Mouse (Mus musculus): Measurements from ENCODE around the gene Slc26a10. TPM values are rescaled to one million over a fixed set of nuclear protein-coding genes. Genes with fewer than 3 reads are reported as not detected.
"Not testable (repeated sequence)": the region's sequence is repeated elsewhere in the genome, so short reads cannot be mapped to it uniquely, and the experiment has no call there.

Gene Slc26a10
- polyA plus RNA-seq, 1 experiment from 2014 or later, result 1.6 TPM

GRCm38 (mm10) chr10:127156511-127156910 is 23.9 kb downstream of the Slc26a10 start:
- Histone ChIP-seq H3K9me3 (replicated peaks) (no peaks in the 10 kb centered on the region), H3K9ac (no peak overlapping the region), H3K27ac (replicated peaks) (no peak overlapping the region), H3K4me2 (replicated peaks) (no peak overlapping the region), H3K4me3 (replicated peaks) (no peak overlapping the region), H3K4me1 (no peaks in the 10 kb centered on the region), H3K27me3 (no peaks in the 10 kb centered on the region), H3K36me3 (no peaks in the 10 kb centered on the region)
- 70% methylated on average over 1 of the region's 1 CpGs for WGBS
- no peak for ATAC-seq (ENCODE audit: insufficient number of reproducible peaks, low FRiP score, low TSS enrichment, low read depth)

GRCm38 (mm10) chr10:127156089-127156488 is 24.4 kb downstream of the Slc26a10 start:
- ATAC-seq (ENCODE audit: insufficient number of reproducible peaks, low FRiP score, low TSS enrichment, low read depth), result no peak
- H3K36me3 ChIP-seq, result no peaks in the 10 kb centered on the region
- no peaks in the 10 kb centered on the region for H3K9me3 ChIP-seq (replicated peaks)
- H3K4me3 ChIP-seq (replicated peaks), result no peak overlapping the region
- H3K4me2 ChIP-seq (replicated peaks), result no peak overlapping the region
- H3K9ac ChIP-seq, result no peak overlapping the region
- WGBS, result 87% methylated on average over 1 of the region's 1 CpGs
- H3K4me1 ChIP-seq, result no peaks in the 10 kb centered on the region
- H3K27ac ChIP-seq (replicated peaks), result no peak overlapping the region
- H3K27me3 ChIP-seq, result no peaks in the 10 kb centered on the region

GRCm38 (mm10) chr10:127154652-127155051 is 25.8 kb downstream of the Slc26a10 start:
- ATAC-seq (ENCODE audit: insufficient number of reproducible peaks, low FRiP score, low TSS enrichment, low read depth), result no peak
- no peaks in the 10 kb centered on the region for H3K36me3 ChIP-seq
- no peaks in the 10 kb centered on the region for H3K9me3 ChIP-seq (replicated peaks)
- no peaks in the 10 kb centered on the region for H3K4me1 ChIP-seq
- no peaks in the 10 kb centered on the region for H3K27me3 ChIP-seq
- H3K9ac ChIP-seq, result no peak overlapping the region
- no peak overlapping the region for H3K4me2 ChIP-seq (replicated peaks)
- H3K4me3 ChIP-seq (replicated peaks), result no peak overlapping the region
- WGBS, result 86% methylated on average over 5 of the region's 5 CpGs
- no peak overlapping the region for H3K27ac ChIP-seq (replicated peaks)

- ATAC-seq (ENCODE audit: insufficient number of reproducible peaks, low FRiP score, low TSS enrichment, low read depth), result no peak
- H3K4me2 ChIP-seq (replicated peaks), result no peak overlapping the region
- no peak overlapping the region for H3K9ac ChIP-seq
- 92% methylated on average over 2 of the region's 2 CpGs for WGBS
- H3K27ac ChIP-seq (replicated peaks), result no peak overlapping the region
- no peaks in the 10 kb centered on the region for H3K4me1 ChIP-seq
- H3K27me3 ChIP-seq, result no peaks in the 10 kb centered on the region
- H3K36me3 ChIP-seq, result no peaks in the 10 kb centered on the region
- H3K4me3 ChIP-seq (replicated peaks), result no peak overlapping the region
- H3K9me3 ChIP-seq (replicated peaks), result no peaks in the 10 kb centered on the region
Observed at GRCm38 (mm10) chr10:127154241-127154640, 26.2 kb downstream of the Slc26a10 start.

DNA sequence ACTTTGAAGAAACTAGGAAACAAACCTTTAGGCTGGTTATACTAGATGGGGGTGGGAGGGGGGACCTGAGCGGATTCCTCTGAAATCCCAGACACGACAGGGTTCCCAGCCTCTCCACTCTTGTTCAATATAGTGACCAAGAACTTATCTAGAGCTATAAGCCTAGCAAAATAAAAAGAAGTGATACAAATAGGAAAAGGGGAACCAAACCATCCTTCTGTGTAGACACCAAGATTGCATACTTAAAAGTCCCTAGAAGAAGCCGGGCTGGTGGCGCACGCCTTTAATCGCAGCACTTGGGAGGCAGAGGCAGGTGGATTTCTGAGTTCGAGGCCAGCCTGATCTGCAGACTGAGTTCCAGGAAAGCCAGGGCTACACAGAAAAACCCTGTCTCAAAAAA is 27.1 kb downstream of the Slc26a10 start:
- WGBS, result 93% methylated on average over 7 of the region's 7 CpGs
- Histone ChIP-seq H3K9me3 (replicated peaks) (no peaks in the 10 kb centered on the region), H3K4me3 (replicated peaks) (no peak overlapping the region), H3K36me3 (no peaks in the 10 kb centered on the region), H3K27ac (replicated peaks) (no peak overlapping the region), H3K27me3 (no peaks in the 10 kb centered on the region), H3K4me1 (no peaks in the 10 kb centered on the region), H3K4me2 (replicated peaks) (no peak overlapping the region), H3K9ac (no peak overlapping the region)
- ATAC-seq (ENCODE audit: insufficient number of reproducible peaks, low FRiP score, low TSS enrichment, low read depth), result no peak

- not testable (repeated sequence) for H3K27me3 ChIP-seq; ATAC-seq (ENCODE audit: insufficient number of reproducible peaks, low FRiP score, low TSS enrichment, low read depth); H3K4me1 ChIP-seq; H3K4me3 ChIP-seq (replicated peaks); H3K36me3 ChIP-seq; H3K4me2 ChIP-seq (replicated peaks); H3K27ac ChIP-seq (replicated peaks); H3K9me3 ChIP-seq (replicated peaks); H3K9ac ChIP-seq
- WGBS, result 85% methylated on average over 10 of the region's 10 CpGs
Observed at GRCm38 (mm10) chr10:127152556-127152955, 27.9 kb downstream of the Slc26a10 start.

DNA sequence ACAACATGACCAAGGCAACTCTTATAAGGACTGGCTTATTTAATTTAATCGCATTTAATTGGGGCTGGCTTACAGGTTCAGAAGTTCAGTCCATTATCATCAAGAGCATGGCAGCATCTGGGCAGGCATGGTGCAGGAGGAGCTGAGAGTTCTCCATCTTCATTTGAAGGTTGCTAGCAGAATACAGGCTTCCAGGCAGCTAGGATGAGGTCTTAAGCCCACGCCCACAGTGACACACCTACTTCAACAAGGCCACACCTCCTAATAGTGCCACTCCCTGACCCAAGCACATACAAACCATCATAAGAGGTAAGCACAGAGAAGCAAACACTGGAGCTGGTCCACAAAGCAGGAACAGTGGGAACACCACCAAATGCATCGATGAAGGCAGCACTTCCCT is 29.2 kb downstream of the Slc26a10 start:
- not testable (repeated sequence) for H3K9me3 ChIP-seq (replicated peaks); H3K27me3 ChIP-seq; H3K27ac ChIP-seq (replicated peaks); H3K36me3 ChIP-seq; H3K4me3 ChIP-seq (replicated peaks); H3K4me2 ChIP-seq (replicated peaks); H3K9ac ChIP-seq; H3K4me1 ChIP-seq; ATAC-seq (ENCODE audit: insufficient number of reproducible peaks, low FRiP score, low TSS enrichment, low read depth)
- WGBS, result 88% methylated on average over 3 of the region's 3 CpGs

DNA sequence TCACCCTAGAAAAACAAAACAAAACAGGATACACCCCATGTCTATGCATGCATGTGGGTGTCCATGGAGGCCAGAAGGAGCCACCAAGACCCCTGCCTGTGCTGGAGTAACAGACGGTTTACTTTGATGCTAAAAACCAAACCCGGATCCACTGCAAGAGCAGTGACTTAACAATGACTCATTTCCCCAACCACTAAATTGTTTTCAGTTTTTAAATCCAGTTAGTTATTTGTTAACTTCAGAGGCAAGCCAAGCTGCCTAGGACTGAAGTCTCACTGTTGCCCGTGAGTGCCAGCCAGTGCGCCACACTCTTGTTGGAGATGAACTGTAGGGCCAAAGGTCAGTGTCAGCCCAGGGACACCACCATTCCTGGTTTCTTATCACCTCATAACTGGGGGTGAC is 30.0 kb downstream of the Slc26a10 start:
- no peaks in the 10 kb centered on the region for H3K9me3 ChIP-seq (replicated peaks)
- ATAC-seq (ENCODE audit: insufficient number of reproducible peaks, low FRiP score, low TSS enrichment, low read depth), result no peak
- H3K9ac ChIP-seq, result no peak overlapping the region
- no peaks in the 10 kb centered on the region for H3K27me3 ChIP-seq
- no peaks in the 10 kb centered on the region for H3K4me1 ChIP-seq
- no peaks in the 10 kb centered on the region for H3K36me3 ChIP-seq
- H3K27ac ChIP-seq (replicated peaks), result no peak overlapping the region
- H3K4me3 ChIP-seq (replicated peaks), result no peak overlapping the region
- no peak overlapping the region for H3K4me2 ChIP-seq (replicated peaks)
- WGBS, result 72% methylated on average over 4 of the region's 4 CpGs

DNA sequence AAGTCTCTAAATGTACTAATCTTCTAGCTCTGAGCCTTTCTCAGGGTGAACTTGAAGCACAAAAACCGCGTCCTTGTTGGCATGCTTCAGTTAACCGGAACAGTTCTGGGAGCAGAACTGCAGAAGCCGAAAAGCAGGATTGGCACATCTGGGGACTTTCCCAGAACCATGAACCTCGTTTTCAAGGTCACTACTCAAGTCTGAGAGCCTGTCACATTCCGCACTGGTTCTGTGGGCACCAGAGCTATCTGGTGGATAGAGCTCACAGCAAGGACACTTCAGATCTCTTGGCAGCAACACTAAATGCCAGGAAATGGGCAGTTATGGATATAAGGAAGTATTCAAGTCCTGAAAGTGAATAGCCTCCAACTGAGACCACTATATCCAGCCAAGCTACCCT is 33.3 kb downstream of the Slc26a10 start:
- Histone ChIP-seq H3K27me3 (no peaks in the 10 kb centered on the region), H3K36me3 (no peaks in the 10 kb centered on the region), H3K4me2 (replicated peaks) (no peak overlapping the region), H3K4me3 (replicated peaks) (no peak overlapping the region), H3K9me3 (replicated peaks) (no peaks in the 10 kb centered on the region), H3K27ac (replicated peaks) (no peak overlapping the region), H3K4me1 (no peaks in the 10 kb centered on the region), H3K9ac (no peak overlapping the region)
- ATAC-seq (ENCODE audit: insufficient number of reproducible peaks, low FRiP score, low TSS enrichment, low read depth), result no peak
- WGBS, result 78% methylated on average over 6 of the region's 6 CpGs

DNA sequence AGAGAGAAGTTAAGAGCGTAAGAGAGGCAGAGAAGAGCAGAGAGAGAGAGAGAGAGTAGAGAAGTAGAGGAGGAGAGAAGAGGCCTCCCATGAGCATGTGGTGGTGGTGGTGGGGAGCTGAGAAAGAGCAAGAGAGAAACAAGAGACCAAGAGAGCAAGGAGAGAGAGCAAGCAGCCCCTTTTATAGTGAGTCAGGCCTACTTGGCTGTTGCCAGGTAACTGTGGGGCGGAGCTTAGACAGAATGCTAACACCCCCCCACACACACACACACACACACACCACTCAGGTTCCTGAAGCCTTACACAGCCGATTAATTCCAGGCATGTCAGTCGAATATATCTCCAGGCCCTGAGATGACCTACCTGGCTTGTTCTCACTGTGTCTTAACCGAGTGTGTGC is 35.1 kb downstream of the Slc26a10 start:
- no peaks in the 10 kb centered on the region for H3K9me3 ChIP-seq (replicated peaks)
- WGBS, result 67% methylated on average over 5 of the region's 5 CpGs
- H3K4me2 ChIP-seq (replicated peaks), result no peak overlapping the region
- H3K4me3 ChIP-seq (replicated peaks), result no peak overlapping the region
- no peak overlapping the region for H3K9ac ChIP-seq
- no peak overlapping the region for H3K27ac ChIP-seq (replicated peaks)
- ATAC-seq (ENCODE audit: insufficient number of reproducible peaks, low FRiP score, low TSS enrichment, low read depth), result no peak
- H3K27me3 ChIP-seq, result no peaks in the 10 kb centered on the region
- H3K36me3 ChIP-seq, result no peaks in the 10 kb centered on the region
- no peaks in the 10 kb centered on the region for H3K4me1 ChIP-seq

GRCm38 (mm10) chr10:127144536-127144935 is 35.9 kb downstream of the Slc26a10 start:
- WGBS, result 81% methylated on average over 7 of the region's 7 CpGs
- H3K4me3 ChIP-seq (replicated peaks), result no peak overlapping the region
- H3K9ac ChIP-seq, result no peak overlapping the region
- no peaks in the 10 kb centered on the region for H3K36me3 ChIP-seq
- no peaks in the 10 kb centered on the region for H3K4me1 ChIP-seq
- H3K27ac ChIP-seq (replicated peaks), result no peak overlapping the region
- ATAC-seq (ENCODE audit: insufficient number of reproducible peaks, low FRiP score, low TSS enrichment, low read depth), result no peak
- H3K9me3 ChIP-seq (replicated peaks), result no peaks in the 10 kb centered on the region
- no peak overlapping the region for H3K4me2 ChIP-seq (replicated peaks)
- no peaks in the 10 kb centered on the region for H3K27me3 ChIP-seq

DNA sequence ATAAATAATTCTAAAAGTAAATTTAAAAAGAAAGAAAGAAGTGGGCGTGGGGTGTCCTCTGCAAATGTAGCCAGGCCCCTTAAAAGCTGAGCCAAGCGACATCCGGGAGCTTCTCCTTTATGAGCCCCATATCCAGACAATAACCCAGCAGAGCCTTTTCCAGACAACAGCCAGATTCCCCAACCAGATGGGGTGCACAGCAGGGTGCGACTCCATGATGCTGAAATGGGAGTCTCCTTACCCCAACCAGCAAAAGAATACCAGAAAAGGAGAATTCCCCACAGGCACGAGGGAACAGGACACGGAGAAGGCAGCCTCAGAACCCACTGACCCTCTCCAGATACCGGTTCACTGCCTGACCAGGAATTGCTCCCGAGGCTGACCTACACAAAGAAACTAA is 37.2 kb downstream of the Slc26a10 start:
- no peak for ATAC-seq (ENCODE audit: insufficient number of reproducible peaks, low FRiP score, low TSS enrichment, low read depth)
- no peak overlapping the region for H3K4me3 ChIP-seq (replicated peaks)
- no peak overlapping the region for H3K27ac ChIP-seq (replicated peaks)
- no peak overlapping the region for H3K9ac ChIP-seq
- H3K4me2 ChIP-seq (replicated peaks), result no peak overlapping the region
- no peaks in the 10 kb centered on the region for H3K9me3 ChIP-seq (replicated peaks)
- H3K27me3 ChIP-seq, result no peaks in the 10 kb centered on the region
- no peaks in the 10 kb centered on the region for H3K4me1 ChIP-seq
- WGBS, result 80% methylated on average over 8 of the region's 8 CpGs
- H3K36me3 ChIP-seq, result no peaks in the 10 kb centered on the region

Measured in embryonic facial prominence, embryonic 15.5 days (tissue).